Mouse (Mus musculus): ENCODE results near the gene Olfr1487.

GRCm38 (mm10) chr19:13650791-13651190, 33.6 kb downstream of the Olfr1487 start, which contains the start of gene Olfr1490:
- no peak for TF ChIP-seq POLR2A (IDR thresholded peaks at IDR 0.05; ENCODE audit: low read depth, low read length)
- TF ChIP-seq CTCF (IDR thresholded peaks at IDR 0.05; ENCODE audit: extremely low read depth, insufficient read depth, insufficient read length, insufficient replicate concordance), result no peak

Data from spleen, adult 2 months (tissue).